In the genomic region with DNA sequence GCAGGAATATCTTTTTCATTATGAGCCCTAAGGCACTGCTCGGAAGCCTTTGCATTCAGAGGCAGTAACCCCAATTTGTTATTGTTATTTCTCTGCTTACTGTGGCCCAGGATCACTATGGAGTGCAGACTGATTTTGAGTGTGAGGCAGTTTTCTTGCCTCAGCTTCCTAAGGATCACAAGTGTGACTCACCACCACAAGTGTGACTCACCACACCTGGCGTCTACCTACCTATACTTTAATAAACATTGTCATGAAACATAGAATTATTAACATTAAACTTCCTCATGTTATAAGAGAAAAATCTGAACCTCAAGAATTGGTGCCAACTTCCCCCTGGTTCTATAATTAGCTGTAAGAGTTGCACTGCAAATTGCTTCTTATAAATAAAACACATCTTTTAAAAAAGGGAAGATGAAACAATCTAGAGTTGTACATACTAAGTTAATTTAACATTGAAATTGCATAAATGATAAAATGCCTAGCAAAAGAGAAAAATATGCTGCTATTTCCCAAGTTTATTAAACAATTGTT, we compare ENCODE assay signal across 23 mouse cellular contexts. TPM values are rescaled to one million over a fixed set of nuclear protein-coding genes. Genes with fewer than 3 reads are reported as not detected.
DNase-seq lines count a peak whose midpoint lies in the region; ATAC-seq and TF ChIP-seq lines count a peak whose summit lies in the region.
"Had no signal": no experiment of that assay in that cellular context is flagged by ENCODE, and none has a peak within 500 bp of the region (broad histone marks: within the 10 kb centered on the region; RNA-seq: fewer than 3 reads in every experiment).

No protein-coding gene starts in this region.

- DNase-seq in heart, adult 11 months, result peak; percentile 18
- DNase-seq in 3T3-L1 (ENCODE audit: low read depth, low spot score), result peak; percentile 45
- DNase-seq in MEL (ENCODE audit: low read depth, low spot score), result peak; percentile 67
- DNase-seq in testis, postnatal 14 days (ENCODE audit: low spot score), result no peak
- DNase-seq in adrenal gland, postnatal 10 days, result no peak
- DNase-seq: adrenal gland, postnatal 14 days; adrenal gland, postnatal 36 days; cerebellum, adult 11 months; cerebellum, adult 18-20 months; cerebellum, adult 8-10 months; cerebellum, adult 9-11 months; cerebellum, postnatal 14 days; cerebellum, postnatal 36 days; embryo, embryonic 11 days had no signal

- 66% methylated on average over 2 of the region's 2 CpGs for WGBS in heart, embryonic 12.5 days

- no peak for ATAC-seq in heart, embryonic 12.5 days (ENCODE audit: insufficient number of reproducible peaks, low FRiP score)
- ATAC-seq: forebrain, embryonic 13.5 days; forebrain, embryonic 15.5 days had no signal

- TF ChIP-seq EP300 in MEL (IDR thresholded peaks at IDR 0.05; ENCODE audit: low read depth in 1 of 2, low read length in 2 of 2), result peak; percentile 56; a peak in 3 of 4 replicates

- no peak for TF ChIP-seq POLR2A in MEL (IDR thresholded peaks at IDR 0.05; ENCODE audit: control insufficient read depth in 1 of 2, insufficient read depth in 1 of 2, low read depth in 1 of 2, low read length in 2 of 2, poor library complexity in 1 of 2)

- TF ChIP-seq RAD21 in MEL (IDR thresholded peaks at IDR 0.05; ENCODE audit: low read depth, low read length), result no peak

- H3K27ac ChIP-seq in heart, embryonic 12.5 days (ENCODE audit: poor library complexity, severe bottlenecking), result no peak overlapping the region
- H3K27ac ChIP-seq in MEL (ENCODE audit: control insufficient read depth, low read depth, low read length), result peak overlapping the region; percentile 65
- H3K27ac ChIP-seq: embryonic facial prominence, embryonic 13.5 days; embryonic facial prominence, embryonic 15.5 days; forebrain, embryonic 13.5 days; forebrain, embryonic 15.5 days had no signal

- H3K4me2 ChIP-seq in heart, embryonic 12.5 days, result no peak overlapping the region
- H3K4me2 ChIP-seq: embryonic facial prominence, embryonic 13.5 days; embryonic facial prominence, embryonic 15.5 days; forebrain, embryonic 13.5 days; forebrain, embryonic 15.5 days had no signal

- TF ChIP-seq CTCF in MEL (IDR thresholded peaks at IDR 0.05 in 2 of 3, conservative IDR thresholded peaks at IDR 0.05 in 1 of 3; ENCODE audit: control insufficient read depth in 1 of 3, insufficient read depth in 1 of 3, low read depth in 2 of 3, low read length in 3 of 3, poor library complexity in 1 of 3, severe bottlenecking in 1 of 3), result no peak

- H3K9ac ChIP-seq in heart, embryonic 12.5 days, result no peak overlapping the region
- peak overlapping the region; percentile 21; the same call in 1 of the 2 replicates for H3K9ac ChIP-seq in MEL (ENCODE audit: control insufficient read depth, low read depth, low read length, poor library complexity, severe bottlenecking)
- H3K9ac ChIP-seq: embryonic facial prominence, embryonic 13.5 days; embryonic facial prominence, embryonic 15.5 days; forebrain, embryonic 13.5 days; forebrain, embryonic 15.5 days had no signal

- H3K79me2 ChIP-seq in MEL (ENCODE audit: control insufficient read depth, insufficient read depth, low read length, poor library complexity), result no peaks in the 10 kb centered on the region

- peaks cover 10% of the 10 kb centered on the region for H3K4me1 ChIP-seq in heart, embryonic 12.5 days (replicated peaks)
- peaks cover 14 to 27% of the 10 kb centered on the region in 2 experiments for H3K4me1 ChIP-seq in MEL (ENCODE audit: control insufficient read depth in 1 of 2, insufficient read depth in 2 of 2, low read length in 2 of 2)
- H3K4me1 ChIP-seq: embryonic facial prominence, embryonic 13.5 days; embryonic facial prominence, embryonic 15.5 days; forebrain, embryonic 13.5 days; forebrain, embryonic 15.5 days had no signal

- no peaks in the 10 kb centered on the region for H3K9me3 ChIP-seq in heart, embryonic 12.5 days (replicated peaks)
- H3K9me3 ChIP-seq in MEL (replicated peaks; ENCODE audit: insufficient read depth, low read length), result no peaks in the 10 kb centered on the region
- H3K9me3 ChIP-seq: embryonic facial prominence, embryonic 13.5 days; embryonic facial prominence, embryonic 15.5 days; forebrain, embryonic 13.5 days; forebrain, embryonic 15.5 days had no signal

- no peak overlapping the region for H3K4me3 ChIP-seq in heart, embryonic 12.5 days
- no peak overlapping the region for H3K4me3 ChIP-seq in MEL (ENCODE audit: control insufficient read depth in 1 of 2, insufficient read depth in 1 of 2, low read depth in 2 of 2, low read length in 2 of 2)
- H3K4me3 ChIP-seq: embryonic facial prominence, embryonic 13.5 days; embryonic facial prominence, embryonic 15.5 days; erythroblast, embryonic 14.5 days; forebrain, embryonic 13.5 days; forebrain, embryonic 15.5 days had no signal

- H3K36me3 ChIP-seq in heart, embryonic 12.5 days, result no peaks in the 10 kb centered on the region
- peaks cover 0 to 40% of the 10 kb centered on the region in 2 experiments; a peak in 2 of 4 replicates for H3K36me3 ChIP-seq in MEL (ENCODE audit: control insufficient read depth in 1 of 2, insufficient read depth in 2 of 2, low read length in 2 of 2)
- H3K36me3 ChIP-seq: embryonic facial prominence, embryonic 13.5 days; embryonic facial prominence, embryonic 15.5 days; forebrain, embryonic 15.5 days; G1E had no signal

- no peaks in the 10 kb centered on the region for H3K27me3 ChIP-seq in heart, embryonic 12.5 days (replicated peaks)
- H3K27me3 ChIP-seq in MEL (ENCODE audit: control insufficient read depth in 1 of 2, insufficient read depth in 2 of 2, low read length in 2 of 2), result no peaks in the 10 kb centered on the region
- H3K27me3 ChIP-seq: embryonic facial prominence, embryonic 13.5 days; embryonic facial prominence, embryonic 15.5 days; forebrain, embryonic 13.5 days; forebrain, embryonic 15.5 days had no signal

TF ChIP-seq in MEL, 35 proteins besides CTCF, POLR2A, EP300 and RAD21:
- peak; percentile 68 for TF ChIP-seq ETS1 (IDR thresholded peaks at IDR 0.05; ENCODE audit: low read depth, low read length)
- TF ChIP-seq JUND (IDR thresholded peaks at IDR 0.05; ENCODE audit: low read depth, low read length), result peak; percentile 73; the same call in 1 of the 2 replicates
- peak; percentile 31; the same call in 1 of the 2 replicates for TF ChIP-seq TCF12 (IDR thresholded peaks at IDR 0.05; ENCODE audit: low read depth, low read length)
- TF ChIP-seq BHLHE40 (IDR thresholded peaks at IDR 0.05; ENCODE audit: borderline replicate concordance, low read depth, low read length), result peak; percentile 41; the same call in 1 of the 2 replicates
- TF ChIP-seq CHD2 (IDR thresholded peaks at IDR 0.05; ENCODE audit: low read length), result no peak
- TF ChIP-seq MYC (IDR thresholded peaks at IDR 0.05; ENCODE audit: low read depth, low read length), result 0 out of 2 replicates have a peak, but pooled peaks have one; percentile 51
- no peak for TF ChIP-seq SMC3 (IDR thresholded peaks at IDR 0.05; ENCODE audit: low read depth, low read length)
- TF ChIP-seq MYB (IDR thresholded peaks at IDR 0.05; ENCODE audit: low read depth, low read length), result peak; percentile 13; the same call in 1 of the 2 replicates
- peak; percentile 91 for TF ChIP-seq RCOR1 (IDR thresholded peaks at IDR 0.05; ENCODE audit: low read depth, low read length)
- TF ChIP-seq MEF2A (IDR thresholded peaks at IDR 0.05; ENCODE audit: extremely low read depth, insufficient replicate concordance, low read depth, low read length, poor library complexity, severe bottlenecking), result peak; percentile 92; the same call in 1 of the 2 replicates
- no peak for TF ChIP-seq E2F4 (IDR thresholded peaks at IDR 0.05; ENCODE audit: borderline replicate concordance, low read depth, low read length)

RNA-seq across cellular contexts. Expression of gene Cdkn2b, which starts 52.4 kb away (rescaled TPM):
- 1.8 and 2.7 TPM in 2 replicates for polyA plus RNA-seq in heart, embryonic 12.5 days (2016; fragmentation: Nextera tagmentation; extraction: Ambion mirVana)
- total RNA-seq in MEL (2012; rRNA removed), result 2.5 and 3.2 TPM in 2 replicates
- 1 to 10 TPM in 1 of 2 experiments, not detected in 1; 1.9 TPM for polyA plus RNA-seq in MEL (2012; ENCODE audit: insufficient read depth in 1 of 2, insufficient read length in 2 of 2, low read depth in 1 of 2, low replicate concordance in 2 of 2, missing spikeins in 1 of 2)
- total RNA-seq in adrenal gland, postnatal 10 days (2021), result 1 to 10 TPM; 2.2 to 3.2 TPM
- total RNA-seq: common myeloid progenitor, adult 5-6 weeks had no signal
- polyA plus RNA-seq: C2C12; erythroblast, embryonic 14.5 days; G1E had no signal

Comparison
In these comparisons a context has a peak if more than half of its experiments do, and no peak if none do; other contexts are left out.
1. DNase-seq: peak in heart, adult 11 months (single experiment), 3T3-L1 (single experiment) and MEL (single experiment); none in testis, postnatal 14 days (single experiment) and adrenal gland, postnatal 10 days (single experiment).